Mouse (Mus musculus) lung, postnatal 0 days (tissue): ENCODE measurements around the gene Gm20696. TPM values are rescaled to one million over a fixed set of nuclear protein-coding genes. Genes with fewer than 3 reads are reported as not detected.

ENCODE experiments used
- ATAC-seq: fragments of 200-750 bp; cut with Nextera tagmentation; 2 replicates; pipeline ENCODE4 v1.8.0; 2017; ENCODE audit warnings: moderate library complexity
- DNase-seq: peaks from one replicate; pipeline ENCODE4 v3.0.0-alpha.2; 2016; ENCODE audit warnings: low spot score
- H3K27ac ChIP-seq: fragments of 300-500 bp; sonication (generic); 2 replicates; pipeline ENCODE4 v1.5.1; 2014; ENCODE audit warnings: antibody characterized with exemption, mild to moderate bottlenecking, low read length, mixed read lengths
- H3K27me3 ChIP-seq: fragments of 300-500 bp; sonication (generic); replicated peaks from 2 replicates; pipeline ENCODE4 v1.6.1; 2014; ENCODE audit warnings: low read length, mixed read lengths; ENCODE audit not compliant: insufficient read depth
- H3K36me3 ChIP-seq: fragments of 300-500 bp; sonication (generic); 2 replicates; pipeline ENCODE4 v1.6.1; 2014; ENCODE audit warnings: low read length, mixed read lengths; ENCODE audit not compliant: insufficient read depth
- H3K4me1 ChIP-seq: fragments of 300-500 bp; sonication (generic); 2 replicates; pipeline ENCODE4 v1.6.1; 2014; ENCODE audit warnings: antibody characterized with exemption, low read depth, low read length, mixed read lengths; ENCODE audit not compliant: insufficient read depth
- H3K4me2 ChIP-seq: fragments of 300-500 bp; sonication (generic); replicated peaks from 2 replicates; pipeline ENCODE4 v1.6.1; 2014; ENCODE audit warnings: low read depth, mild to moderate bottlenecking, low read length, moderate library complexity, mixed read lengths
- H3K4me3 ChIP-seq: fragments of 300-500 bp; sonication (generic); 2 replicates; pipeline ENCODE4 v1.5.1; 2014; ENCODE audit warnings: low read depth, low read length
- H3K9ac ChIP-seq: fragments of 300-500 bp; sonication (generic); replicated peaks from 2 replicates; pipeline ENCODE4 v1.6.1; 2014; ENCODE audit warnings: low read depth, mild to moderate bottlenecking
- H3K9me3 ChIP-seq: fragments of 300-500 bp; sonication (generic); 2 replicates; pipeline ENCODE4 v1.6.1; 2016; ENCODE audit warnings: low read length, mixed read lengths
- CTCF ChIP-seq: IDR thresholded peaks from 2 replicates; pipeline ENCODE4 v1.5.1; 2016; ENCODE audit warnings: antibody characterized with exemption, mild to moderate bottlenecking
- EP300 ChIP-seq: IDR thresholded peaks from 2 replicates; pipeline ENCODE4 v1.6.1; 2016; ENCODE audit warnings: antibody characterized with exemption, mild to moderate bottlenecking, control low read depth
- WGBS: fragments of 180-500 bp; shearing (Covaris S2); extraction: QIAGEN DNeasy Blood & Tissue Kit; methylation state at CpG from one replicate; pipeline ENCODE4 v1.1.7; 2014; 5-methylcytosine and 5-hydroxymethylcytosine counted together
- polyA plus RNA-seq: library from polyadenylated mRNA; unstranded; fragments of >200 nt; fragmentation: Nextera tagmentation; extraction: Ambion mirVana; gene quantifications from 2 replicates; pipeline ENCODE4 v1.2.1, GENCODE M21; 2015

Gene Gm20696
- polyA plus RNA-seq, 1 experiment from 2014 or later, result 2.3 TPM

GRCm38 (mm10) chr6:99364545-99364944 is 302.1 kb downstream of the Gm20696 start:
- 0 out of 2 replicates have a peak overlapping the region, but pooled peaks have one; percentile 9 for H3K27ac ChIP-seq
- H3K4me3 ChIP-seq, result no peak overlapping the region
- TF ChIP-seq EP300, result no peak
- no peak for TF ChIP-seq CTCF
- H3K4me1 ChIP-seq, result peaks cover 3% of the 10 kb centered on the region; the same call in 1 of the 2 replicates
- no peak overlapping the region for H3K9ac ChIP-seq
- ATAC-seq (no peak), DNase-seq (peak; percentile 36)
- no peak overlapping the region for H3K4me2 ChIP-seq
- 32% methylated on average over 6 of the region's 6 CpGs for WGBS
- no peaks in the 10 kb centered on the region for H3K36me3 ChIP-seq
- H3K9me3 ChIP-seq, result no peaks in the 10 kb centered on the region
- no peaks in the 10 kb centered on the region for H3K27me3 ChIP-seq

GRCm38 (mm10) chr6:99360581-99360980 is 306.0 kb downstream of the Gm20696 start:
- no peaks in the 10 kb centered on the region for H3K9me3 ChIP-seq
- no peak for DNase-seq
- no peak overlapping the region for H3K9ac ChIP-seq
- 74% methylated on average over 4 of the region's 4 CpGs for WGBS
- H3K4me2 ChIP-seq, result no peak overlapping the region
- H3K27me3 ChIP-seq, result no peaks in the 10 kb centered on the region
- peaks cover 5% of the 10 kb centered on the region; the same call in 1 of the 2 replicates for H3K4me1 ChIP-seq
- no peak overlapping the region for H3K27ac ChIP-seq
- no peaks in the 10 kb centered on the region for H3K36me3 ChIP-seq
- TF ChIP-seq EP300 (no peak), CTCF (no peak)
- no peak for ATAC-seq
- no peak overlapping the region for H3K4me3 ChIP-seq

- H3K27ac ChIP-seq, result no peak overlapping the region
- H3K4me1 ChIP-seq, result peaks cover 5% of the 10 kb centered on the region; the same call in 1 of the 2 replicates
- H3K9me3 ChIP-seq, result no peaks in the 10 kb centered on the region
- DNase-seq (no peak), ATAC-seq (no peak)
- H3K36me3 ChIP-seq, result no peaks in the 10 kb centered on the region
- 49% methylated on average over 6 of the region's 6 CpGs for WGBS
- no peaks in the 10 kb centered on the region for H3K27me3 ChIP-seq
- no peak overlapping the region for H3K4me3 ChIP-seq
- no peak overlapping the region for H3K9ac ChIP-seq
- H3K4me2 ChIP-seq, result no peak overlapping the region
- TF ChIP-seq EP300, result no peak
- no peak for TF ChIP-seq CTCF
These were observed 306.7 kb downstream of the Gm20696 start for GRCm38 (mm10) chr6:99359765-99360499.

- H3K4me1 ChIP-seq, result peaks cover 5% of the 10 kb centered on the region; the same call in 1 of the 2 replicates
- no peak overlapping the region for H3K9ac ChIP-seq
- H3K9me3 ChIP-seq, result no peaks in the 10 kb centered on the region
- WGBS, result 57% methylated on average over 9 of the region's 9 CpGs
- H3K27me3 ChIP-seq, result no peaks in the 10 kb centered on the region
- DNase-seq (no peak), ATAC-seq (no peak)
- no peak overlapping the region for H3K27ac ChIP-seq
- TF ChIP-seq EP300 (no peak), CTCF (no peak)
- no peak overlapping the region for H3K4me2 ChIP-seq
- no peak overlapping the region for H3K4me3 ChIP-seq
- no peaks in the 10 kb centered on the region for H3K36me3 ChIP-seq
These were observed 307.4 kb downstream of the Gm20696 start for GRCm38 (mm10) chr6:99359036-99359698.

GRCm38 (mm10) chr6:99357931-99358330 is 308.7 kb downstream of the Gm20696 start:
- 83% methylated on average over 2 of the region's 2 CpGs for WGBS
- DNase-seq (no peak), ATAC-seq (no peak)
- peaks cover 5% of the 10 kb centered on the region; the same call in 1 of the 2 replicates for H3K4me1 ChIP-seq
- H3K27me3 ChIP-seq, result no peaks in the 10 kb centered on the region
- no peak overlapping the region for H3K27ac ChIP-seq
- H3K4me3 ChIP-seq, result no peak overlapping the region
- H3K36me3 ChIP-seq, result no peaks in the 10 kb centered on the region
- TF ChIP-seq CTCF (no peak), EP300 (no peak)
- no peak overlapping the region for H3K9ac ChIP-seq
- H3K4me2 ChIP-seq, result no peak overlapping the region
- H3K9me3 ChIP-seq, result no peaks in the 10 kb centered on the region

GRCm38 (mm10) chr6:99354338-99354737 is 312.3 kb downstream of the Gm20696 start:
- DNase-seq (no peak), ATAC-seq (no peak)
- H3K27me3 ChIP-seq, result no peaks in the 10 kb centered on the region
- H3K4me1 ChIP-seq, result peaks cover under 1% of the 10 kb centered on the region; the same call in 1 of the 2 replicates
- H3K4me2 ChIP-seq, result no peak overlapping the region
- no peak overlapping the region for H3K4me3 ChIP-seq
- H3K9ac ChIP-seq, result no peak overlapping the region
- WGBS, result 51% methylated on average over 2 of the region's 2 CpGs
- no peaks in the 10 kb centered on the region for H3K9me3 ChIP-seq
- TF ChIP-seq EP300 (no peak), CTCF (no peak)
- no peaks in the 10 kb centered on the region for H3K36me3 ChIP-seq
- H3K27ac ChIP-seq, result no peak overlapping the region
